Mouse (Mus musculus): ENCODE results near the gene Armc9.

Gene Armc9

GRCm38 (mm10) chr1:86263564-86264339 lies 109.2 kb downstream of the Armc9 start:
- in situ Hi-C loops (cut with MboI; ENCODE audit: unreplicated experiment in 2 of 2): loop anchor here in 1 of 2 experiments (5.0 kb wide), 2 partner anchors 39 to 46 kb away; partner anchors contain the start of gene B3gnt7

- in situ Hi-C loops (cut with MboI; ENCODE audit: unreplicated experiment in 2 of 2): no loop called here
These were observed 110.5 kb downstream of the Armc9 start for GRCm38 (mm10) chr1:86265060-86265459.

GRCm38 (mm10) chr1:86268492-86269189 lies 114.1 kb downstream of the Armc9 start:
- in situ Hi-C loops (cut with MboI; ENCODE audit: unreplicated experiment in 2 of 2): no loop called here

GRCm38 (mm10) chr1:86269190-86269508 lies 114.6 kb downstream of the Armc9 start:
- in situ Hi-C loops (cut with MboI; ENCODE audit: unreplicated experiment in 2 of 2): no loop called here

GRCm38 (mm10) chr1:86271707-86272106 lies 117.1 kb downstream of the Armc9 start:
- in situ Hi-C loops (cut with MboI; ENCODE audit: unreplicated experiment in 2 of 2): no loop called here

DNA sequence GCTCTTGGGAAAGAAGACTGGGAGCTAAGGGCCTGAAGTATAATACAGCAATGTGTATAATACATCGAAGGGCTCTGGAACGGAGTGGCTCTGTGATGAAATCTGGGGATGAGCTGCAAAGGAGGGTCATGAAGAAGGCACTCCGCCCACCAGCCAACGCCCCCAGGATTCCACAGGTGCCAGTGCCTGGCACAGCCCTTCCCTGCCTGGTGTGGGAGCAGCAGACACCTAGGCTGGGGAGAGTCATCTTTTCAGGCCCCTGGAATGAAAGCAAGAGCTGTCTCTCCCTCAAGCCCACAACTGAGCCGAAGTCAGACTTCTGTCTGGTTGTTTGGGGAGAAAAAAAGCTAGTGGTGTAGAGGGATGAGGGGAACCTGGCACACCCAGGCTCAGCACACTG lies 122.5 kb downstream of the Armc9 start:
- in situ Hi-C loops (cut with MboI; ENCODE audit: unreplicated experiment in 2 of 2): no loop called here

DNA sequence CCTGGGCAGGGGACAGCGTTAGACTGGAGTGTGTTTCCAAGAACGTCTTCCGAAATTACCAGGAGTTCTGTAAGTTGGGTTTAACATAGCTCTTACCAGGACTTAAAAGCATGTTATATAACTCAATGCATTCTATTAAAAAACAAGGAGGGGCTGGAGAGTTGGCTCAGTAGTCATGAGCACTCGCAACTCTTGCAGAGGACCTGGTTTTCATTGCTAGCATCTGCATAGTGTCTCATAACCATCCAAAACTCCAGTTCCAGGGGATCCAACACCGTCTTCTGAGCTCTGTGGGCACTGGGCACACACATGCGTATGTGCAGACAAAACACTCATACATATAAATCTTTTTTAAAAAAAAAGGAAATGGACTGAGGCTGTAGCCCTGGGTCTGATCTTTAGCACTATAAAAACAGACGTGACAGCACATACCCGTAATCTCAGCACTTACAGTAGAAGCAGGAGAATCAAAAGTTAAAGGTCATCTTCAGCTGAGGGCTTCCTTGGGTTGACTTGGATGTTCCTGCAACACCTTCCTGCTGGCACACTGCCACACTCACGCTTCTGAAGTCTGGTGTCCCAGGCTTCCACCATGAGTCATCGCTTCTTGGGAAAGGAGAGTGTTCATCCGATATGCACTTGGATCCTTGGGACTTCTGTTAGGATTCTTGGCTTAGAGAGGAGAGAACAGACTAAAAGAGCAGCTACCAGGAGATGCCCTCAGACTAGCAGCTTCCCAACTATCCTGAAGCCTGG lies 127.4 kb downstream of the Armc9 start:
- in situ Hi-C loops (cut with MboI; ENCODE audit: unreplicated experiment in 2 of 2): no loop called here

- in situ Hi-C loops (cut with MboI; ENCODE audit: unreplicated experiment in 2 of 2): no loop called here
These were observed 129.5 kb downstream of the Armc9 start for GRCm38 (mm10) chr1:86284101-86284500.

- in situ Hi-C loops (cut with MboI; ENCODE audit: unreplicated experiment in 2 of 2): no loop called here
These were observed 130.7 kb downstream of the Armc9 start for GRCm38 (mm10) chr1:86285295-86285694.

GRCm38 (mm10) chr1:86287473-86287872 lies 132.9 kb downstream of the Armc9 start:
- in situ Hi-C loops (cut with MboI; ENCODE audit: unreplicated experiment in 2 of 2): no loop called here

GRCm38 (mm10) chr1:86290452-86290851 lies 135.9 kb downstream of the Armc9 start:
- in situ Hi-C loops (cut with MboI; ENCODE audit: unreplicated experiment in 2 of 2): no loop called here

DNA sequence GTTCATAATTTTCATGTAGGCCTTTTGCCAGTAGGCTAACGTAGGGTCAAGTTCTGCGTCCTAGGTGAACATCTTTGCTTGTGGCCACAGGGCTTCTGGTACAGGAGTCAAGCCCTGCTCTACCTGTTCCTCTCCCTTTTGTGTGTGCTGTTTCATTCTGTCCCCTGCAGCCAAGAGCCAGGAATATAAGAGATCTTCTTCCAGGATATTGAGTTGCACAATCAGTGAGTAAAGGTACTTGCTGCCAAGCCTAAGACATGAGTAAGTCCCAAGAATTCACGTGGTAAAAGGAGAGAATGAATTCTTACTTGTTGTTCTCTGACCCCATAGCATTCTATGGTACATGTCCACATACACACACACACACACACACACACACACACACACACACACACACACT lies 138.5 kb downstream of the Armc9 start:
- in situ Hi-C loops (cut with MboI; ENCODE audit: unreplicated experiment in 2 of 2): no loop called here

GRCm38 (mm10) chr1:86293868-86294267 lies 139.3 kb downstream of the Armc9 start:
- in situ Hi-C loops (cut with MboI; ENCODE audit: unreplicated experiment in 2 of 2): no loop called here

DNA sequence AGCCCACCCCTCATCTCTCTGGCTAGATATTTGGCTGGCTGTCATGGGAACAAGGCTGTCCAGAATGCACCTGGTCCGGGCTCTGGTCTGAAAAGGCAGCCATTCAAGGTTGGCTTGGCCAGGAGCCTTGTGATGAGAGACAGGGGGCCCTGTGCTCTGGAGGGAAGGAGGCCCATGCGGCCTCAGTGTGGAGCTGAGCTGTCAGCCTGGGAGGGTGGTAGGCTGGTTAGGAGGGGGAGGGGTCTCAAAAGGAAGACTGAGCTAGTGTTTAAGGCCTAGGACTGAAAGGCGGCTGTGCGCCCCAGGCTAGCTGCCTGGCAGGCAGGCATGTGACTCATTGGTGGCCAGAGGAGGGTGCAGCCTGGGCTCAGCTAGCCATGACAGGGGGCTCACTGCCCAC lies 139.9 kb downstream of the Armc9 start:
- in situ Hi-C loops (cut with MboI; ENCODE audit: unreplicated experiment in 2 of 2): no loop called here

DNA sequence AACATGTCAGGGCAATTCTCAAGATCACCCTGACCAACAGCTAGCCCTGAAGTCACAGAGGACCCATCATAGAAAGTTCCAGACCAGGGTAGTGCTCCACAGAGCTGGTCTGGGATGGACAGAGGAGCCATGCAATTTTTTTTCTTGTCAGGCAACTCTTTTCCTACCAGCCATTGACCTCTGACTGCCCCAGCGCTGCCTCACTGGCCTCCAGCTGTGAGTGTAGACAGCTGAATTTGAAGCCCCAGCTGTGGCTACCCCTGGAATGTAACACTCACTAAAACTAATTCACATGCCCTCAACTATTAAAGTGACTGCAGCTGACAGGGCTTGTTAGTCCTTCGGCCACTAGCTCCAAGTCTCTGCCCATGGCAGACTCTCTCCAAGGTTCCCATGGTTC lies 145.5 kb downstream of the Armc9 start:
- in situ Hi-C loops (cut with MboI; ENCODE audit: unreplicated experiment in 2 of 2): loop anchor here (5.0 to 10.0 kb wide), 4 partner anchors 38 to 115 kb away; no protein-coding TSS in a partner anchor

DNA sequence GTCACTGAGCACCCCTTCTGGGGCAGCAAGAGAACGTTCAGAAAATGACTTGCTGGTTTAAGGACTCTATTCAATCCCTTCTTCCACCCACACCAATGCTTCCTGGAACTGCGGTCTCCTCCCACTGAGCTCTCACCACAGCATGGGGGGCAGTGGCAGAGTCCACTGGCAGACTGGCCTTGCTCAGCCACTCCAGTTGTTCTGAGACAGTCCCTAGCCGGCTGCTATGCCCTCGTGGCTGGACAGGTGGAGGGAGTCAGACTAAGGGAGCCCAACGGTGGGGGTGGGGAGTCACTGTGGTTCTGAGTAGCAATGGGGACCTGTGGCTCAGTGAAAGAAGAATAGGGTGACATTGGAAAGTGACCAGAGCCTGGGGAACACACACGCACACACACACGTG lies 146.2 kb downstream of the Armc9 start:
- in situ Hi-C loops (cut with MboI; ENCODE audit: unreplicated experiment in 2 of 2): loop anchor here (5.0 to 10.0 kb wide), 4 partner anchors 38 to 116 kb away; no protein-coding TSS in a partner anchor

DNA sequence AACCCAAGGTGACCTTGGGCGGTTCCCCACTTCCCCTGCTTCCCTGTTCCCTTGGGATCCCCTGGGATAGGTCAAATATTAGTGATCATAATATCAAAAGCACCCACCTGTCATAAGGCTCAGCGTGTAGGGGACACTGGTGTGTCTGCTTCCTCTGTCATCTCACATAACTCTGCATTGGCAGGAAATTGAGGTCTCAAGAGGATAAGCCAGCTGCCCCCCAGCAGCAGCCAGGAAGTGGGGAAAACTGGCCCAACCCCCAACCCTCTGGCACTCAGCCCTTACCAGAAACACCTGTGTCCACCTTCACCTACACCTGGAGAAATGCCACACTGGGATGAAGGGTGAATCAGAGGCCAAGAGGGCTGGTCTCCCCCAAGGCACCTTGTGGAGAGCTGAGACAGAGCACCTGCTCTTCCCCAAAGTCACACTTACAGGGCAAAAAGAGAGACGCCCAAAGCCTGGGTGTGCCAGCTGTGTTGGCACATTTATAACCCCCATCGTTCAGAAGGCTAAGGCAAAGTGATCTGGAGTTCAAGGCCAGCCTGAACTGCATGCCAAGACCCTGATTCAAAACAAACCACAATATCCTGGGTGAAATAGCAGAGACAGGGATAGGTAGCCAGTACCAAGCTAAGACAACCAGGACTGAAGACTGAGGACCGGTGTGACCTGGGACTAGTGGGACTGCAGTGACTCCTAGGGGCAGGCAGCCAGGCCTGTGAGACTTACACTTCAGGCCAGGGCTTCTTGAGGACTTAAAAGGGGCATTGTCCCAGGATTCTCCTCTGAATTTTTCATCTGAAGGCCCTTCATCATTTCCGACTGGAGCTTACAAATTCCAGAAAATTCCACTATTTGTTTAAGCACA lies 146.9 kb downstream of the Armc9 start:
- in situ Hi-C loops (cut with MboI; ENCODE audit: unreplicated experiment in 2 of 2): loop anchor here (5.0 to 10.0 kb wide), 4 partner anchors 39 to 117 kb away; no protein-coding TSS in a partner anchor

DNA sequence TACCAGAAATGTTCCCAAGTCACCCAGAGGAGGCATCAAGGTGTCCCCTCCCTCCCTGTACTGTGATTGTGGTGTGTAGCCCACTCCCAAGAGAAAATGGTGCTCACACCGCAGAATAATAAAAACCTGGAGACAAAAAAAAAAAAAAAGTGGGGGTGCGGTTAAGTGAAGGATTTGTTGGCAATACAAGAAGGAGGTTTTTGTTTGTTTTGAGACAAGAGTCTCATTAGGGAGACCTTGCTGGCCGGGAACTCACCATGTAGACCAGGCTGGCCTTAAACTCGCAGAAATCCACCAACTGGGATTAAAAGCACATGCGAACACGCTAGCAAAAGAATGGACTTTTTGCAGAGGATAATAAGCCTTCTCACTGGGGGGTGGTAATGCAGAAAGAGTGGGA lies 148.0 kb downstream of the Armc9 start, which contains the start of gene B3gnt7:
B3gnt7 (plus strand) TSS at position 301 of the 400 bp plus-strand sequence.
- in situ Hi-C loops (cut with MboI; ENCODE audit: unreplicated experiment in 2 of 2): loop anchor here (5.0 to 10.0 kb wide), 4 partner anchors 40 to 118 kb away; no protein-coding TSS in a partner anchor

DNA sequence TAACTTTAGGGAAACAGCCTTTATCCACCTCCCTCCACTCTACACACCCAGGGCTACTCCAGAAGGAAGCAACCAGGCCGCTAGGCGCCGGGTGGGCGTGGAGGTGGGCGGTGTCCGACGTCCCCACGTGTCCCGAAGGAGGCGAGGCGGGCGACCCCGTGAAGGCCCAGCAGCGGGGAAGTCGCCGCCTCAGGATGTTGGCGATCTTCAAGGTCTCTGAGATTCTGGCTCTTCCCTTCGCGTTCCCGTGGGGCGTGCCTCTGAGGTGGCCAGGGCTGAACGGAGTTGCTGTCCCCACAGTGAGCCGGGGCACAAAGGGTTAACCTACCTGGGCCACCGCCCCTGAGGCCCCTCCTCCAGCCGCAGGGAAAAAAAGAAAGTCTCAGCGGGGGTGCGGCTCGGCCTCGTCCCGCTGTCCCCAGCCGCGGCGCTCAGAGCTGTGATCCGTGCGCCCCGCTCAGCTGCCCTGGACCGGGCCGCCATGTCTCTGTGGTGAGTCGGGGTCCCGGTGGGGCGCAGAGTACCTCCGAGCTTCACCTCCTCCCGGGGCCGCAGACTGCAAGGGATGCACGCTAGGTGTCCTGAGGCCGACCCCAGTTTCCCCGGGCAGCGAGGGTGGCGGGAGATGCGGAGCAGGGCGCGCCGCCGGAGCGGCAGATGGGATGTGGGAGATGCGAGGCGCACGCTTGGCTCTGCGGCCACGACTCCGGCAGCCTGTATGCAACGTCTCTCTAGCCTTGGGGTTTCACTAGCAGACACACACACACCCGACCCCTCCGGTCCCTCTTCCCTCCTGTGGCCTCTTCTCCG lies 148.7 kb downstream of the Armc9 start:
- in situ Hi-C loops (cut with MboI; ENCODE audit: unreplicated experiment in 2 of 2): loop anchor here (5.0 to 10.0 kb wide), 4 partner anchors 41 to 118 kb away; no protein-coding TSS in a partner anchor
